Mouse (Mus musculus) heart, postnatal 4 days (tissue): ENCODE measurements around the gene Ppp1r1c. TPM values are rescaled to one million over a fixed set of nuclear protein-coding genes. Genes with fewer than 3 reads are reported as not detected.
"Not testable (repeated sequence)": the region's sequence is repeated elsewhere in the genome, so short reads cannot be mapped to it uniquely, and the experiment has no call there.

Experiments used
- DNase-seq: peaks from one replicate; pipeline ENCODE4 v3.0.0; 2021
- total RNA-seq, 2 experiments: library from RNA; stranded (reverse); gene quantifications; 2 replicates each; pipeline ENCODE4 v1.2.3; 2021

Gene Ppp1r1c
- total RNA-seq, 2 experiments from 2014 or later, result not detected

- no peak for DNase-seq
Observed at GRCm38 (mm10) chr2:79744164-79744563, 36.6 kb downstream of the Ppp1r1c start.

DNA sequence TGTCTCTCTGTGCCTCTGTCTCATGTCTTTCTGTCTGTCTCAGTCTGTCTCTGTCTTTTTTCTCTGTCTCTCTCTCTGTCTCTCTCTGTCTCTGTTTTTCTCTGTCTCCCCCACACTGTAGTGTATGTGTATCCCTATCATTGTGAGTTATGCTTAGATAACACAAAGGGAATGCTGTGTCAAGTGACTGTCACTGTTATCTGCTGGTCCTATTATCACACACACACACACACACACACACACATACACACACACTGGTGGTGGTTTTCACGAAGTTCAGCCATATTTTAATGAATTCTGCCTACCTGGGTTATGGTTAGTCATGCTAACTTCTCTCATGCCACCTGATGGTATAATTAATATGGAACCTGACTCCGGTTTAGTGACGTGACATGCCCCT lies 44.1 kb downstream of the Ppp1r1c start:
- no peak for DNase-seq

DNA sequence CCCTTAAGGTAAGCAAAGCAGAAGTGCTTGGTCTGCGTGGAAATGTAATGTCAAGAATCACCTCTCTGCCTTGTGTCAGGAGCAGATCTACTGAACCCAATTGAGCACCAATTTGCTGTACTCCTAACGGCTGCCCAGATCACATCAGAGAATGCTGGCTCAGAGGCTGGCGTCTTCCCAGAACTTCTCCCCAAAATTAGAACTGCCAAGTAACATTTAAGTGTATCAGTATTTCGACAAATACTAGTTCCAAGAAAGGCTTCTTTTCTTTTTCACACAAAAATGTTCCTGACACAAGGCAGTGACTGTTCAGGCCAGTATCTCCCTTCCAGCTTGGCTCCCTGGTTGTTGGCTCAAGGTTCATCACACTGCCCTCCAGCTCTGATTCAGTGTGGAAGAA lies 52.4 kb downstream of the Ppp1r1c start:
- peak; percentile 12 for DNase-seq

DNA sequence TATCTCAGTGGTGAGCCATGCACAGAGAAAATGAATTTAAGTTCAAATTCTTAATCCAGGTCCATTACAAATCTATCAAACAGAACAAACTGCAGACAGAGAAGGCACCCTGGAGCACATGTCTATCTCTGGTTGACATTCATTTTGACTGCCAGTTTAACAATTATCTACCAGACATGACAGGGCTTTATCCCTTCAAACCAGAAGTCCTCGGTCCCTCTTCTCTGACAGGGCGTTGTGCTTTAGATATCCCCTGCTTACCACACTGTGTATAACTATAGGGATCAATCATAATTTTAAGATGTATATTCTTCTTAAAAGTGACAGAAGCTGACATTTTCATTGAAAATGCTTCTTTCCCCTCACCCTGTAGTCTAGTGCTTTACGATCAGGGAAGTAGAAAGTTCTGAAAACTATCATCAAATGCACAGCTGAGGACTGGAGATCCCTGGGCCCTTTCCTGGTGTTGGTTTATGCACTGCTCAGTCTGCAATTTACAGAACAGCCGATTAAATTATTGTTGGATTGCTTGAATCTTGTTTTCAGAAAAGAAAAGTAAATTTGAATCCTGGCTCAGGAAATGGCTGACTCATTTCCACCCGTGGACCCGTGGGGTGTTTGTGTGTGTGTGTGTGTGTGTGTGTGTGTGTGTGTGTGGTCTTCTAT lies 55.3 kb downstream of the Ppp1r1c start:
- no peak for DNase-seq

DNA sequence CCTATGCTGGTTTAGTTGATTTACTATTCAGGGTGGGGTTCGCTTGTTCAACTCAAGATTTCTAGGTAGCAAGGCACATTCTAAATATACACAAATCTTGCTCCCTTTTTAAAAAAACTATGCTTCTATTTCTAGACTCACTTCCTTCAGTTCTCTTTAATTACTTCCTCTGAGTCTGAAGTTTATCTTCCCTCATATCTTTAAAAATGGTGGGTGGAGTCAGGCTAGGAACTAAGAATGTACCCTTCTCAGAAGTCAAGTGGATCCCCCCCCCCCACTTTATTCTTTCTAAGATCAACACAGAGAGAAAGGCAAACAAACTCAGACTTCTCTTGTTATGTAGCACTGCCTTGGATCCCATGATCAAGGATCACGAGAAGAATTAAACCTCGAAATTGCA lies 57.5 kb downstream of the Ppp1r1c start:
- no peak for DNase-seq

GRCm38 (mm10) chr2:79765723-79766122 lies 58.1 kb downstream of the Ppp1r1c start:
- DNase-seq, result no peak

DNA sequence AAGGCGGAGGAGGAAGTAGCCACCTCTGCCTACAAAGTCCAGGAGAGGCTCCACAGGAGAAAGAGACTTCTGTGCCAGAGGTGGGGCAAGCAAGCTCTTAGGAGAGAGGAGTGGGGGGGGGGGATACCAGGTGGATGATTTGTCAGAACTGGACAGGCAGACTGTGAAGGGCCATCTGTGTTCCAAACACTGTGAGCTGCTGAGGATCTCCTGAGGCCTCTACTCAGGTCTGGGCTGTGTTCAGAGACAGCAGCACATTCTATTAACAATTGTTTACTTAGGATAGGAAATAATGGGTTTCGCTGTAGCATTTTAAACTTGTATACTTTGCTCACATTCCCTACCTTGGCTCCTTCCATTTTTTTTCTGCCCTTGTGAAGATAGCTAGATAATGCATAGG lies 61.0 kb downstream of the Ppp1r1c start:
- no peak for DNase-seq

DNA sequence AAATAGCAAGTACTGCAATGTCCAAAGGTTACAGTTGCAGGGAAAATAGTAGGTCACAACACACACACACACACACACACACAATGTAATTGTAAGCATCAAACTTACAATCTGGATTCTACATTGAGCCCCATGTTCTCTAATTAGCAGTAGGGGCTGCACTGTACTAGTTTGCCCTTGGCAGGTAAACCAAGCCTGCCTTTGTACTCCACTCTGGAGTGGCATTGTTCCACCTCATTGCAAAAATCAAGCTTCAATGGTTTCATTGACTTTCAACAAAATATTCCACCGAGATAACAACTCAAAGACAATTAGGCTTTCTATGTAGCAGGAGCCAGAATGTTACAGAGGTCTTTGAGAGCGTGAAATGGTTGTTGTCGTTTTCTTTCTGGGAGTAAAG lies 62.7 kb downstream of the Ppp1r1c start:
- DNase-seq, result no peak

DNA sequence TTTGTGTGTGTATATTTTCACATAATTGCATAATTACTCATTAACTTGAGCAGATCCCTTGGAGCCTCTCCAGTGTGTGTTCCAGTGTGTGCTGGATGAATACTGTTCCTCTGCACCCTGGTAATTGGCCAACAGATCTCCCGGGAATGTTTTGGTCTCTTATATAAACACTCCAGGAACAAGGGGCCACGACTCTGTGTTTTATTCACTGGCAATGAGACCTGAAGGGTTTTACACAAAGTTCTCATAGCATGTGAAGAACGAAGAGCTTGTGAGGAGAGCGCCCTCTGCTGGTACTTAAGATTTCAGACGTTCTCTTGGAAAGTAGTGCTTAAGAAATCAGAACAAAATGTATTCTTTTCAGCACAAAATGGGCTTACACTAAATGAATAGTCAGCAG lies 66.8 kb downstream of the Ppp1r1c start:
- DNase-seq, result peak; percentile 78

- DNase-seq, result no peak
Observed at GRCm38 (mm10) chr2:79777801-79778200, 70.2 kb downstream of the Ppp1r1c start.

GRCm38 (mm10) chr2:79780772-79781171 lies 73.2 kb downstream of the Ppp1r1c start:
- DNase-seq, result no peak

DNA sequence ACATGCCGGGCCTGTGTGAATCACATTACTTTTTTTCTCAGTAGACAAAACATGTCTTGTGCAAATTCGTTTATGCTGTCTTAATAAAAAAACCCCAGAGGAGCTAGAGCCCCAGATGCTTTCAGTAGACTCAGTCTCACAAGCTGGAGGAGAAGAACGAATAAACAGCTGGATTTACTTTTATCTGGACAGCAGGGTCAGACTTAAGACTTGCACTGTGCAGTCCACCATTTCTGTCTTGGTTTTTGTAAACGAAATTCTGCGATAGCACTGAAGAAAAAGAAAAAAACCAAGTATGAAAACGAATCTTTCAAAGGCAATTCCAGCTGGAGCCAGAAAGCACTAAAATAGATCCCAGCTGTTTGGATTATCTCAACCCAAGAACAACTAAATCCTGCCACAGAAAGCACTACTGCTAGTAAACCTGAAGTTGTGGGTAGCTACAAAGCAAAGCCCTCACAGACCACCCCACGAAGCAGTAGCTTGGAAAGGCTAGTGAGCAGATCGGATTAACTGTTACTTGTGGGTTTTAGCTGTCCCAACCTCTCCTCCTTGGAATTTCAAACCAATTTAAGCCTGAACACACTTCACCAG lies 78.1 kb downstream of the Ppp1r1c start:
- no peak for DNase-seq

GRCm38 (mm10) chr2:79786467-79786866 lies 78.9 kb downstream of the Ppp1r1c start:
- DNase-seq, result no peak

GRCm38 (mm10) chr2:79793186-79793585 lies 85.6 kb downstream of the Ppp1r1c start:
- no peak for DNase-seq

DNA sequence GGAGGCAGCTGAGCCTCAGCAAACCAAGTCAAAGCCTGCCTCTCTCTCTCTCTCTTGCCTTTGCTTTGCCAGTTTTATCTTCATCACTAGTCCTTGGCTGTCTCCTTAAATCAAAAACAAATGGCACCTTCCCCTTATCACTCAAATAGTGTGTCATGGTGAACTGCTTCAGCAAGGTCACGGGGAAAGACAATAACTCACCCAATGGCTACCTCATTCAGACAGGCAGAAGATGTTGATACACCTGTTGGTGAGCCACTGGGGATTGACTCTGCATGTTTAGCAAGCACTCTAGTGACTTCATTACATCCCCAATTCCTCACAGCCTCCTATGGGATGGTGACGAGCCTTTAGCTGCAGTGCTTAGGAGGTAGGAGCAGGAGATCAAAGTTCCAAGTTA lies 89.9 kb downstream of the Ppp1r1c start:
- no peak for DNase-seq

DNA sequence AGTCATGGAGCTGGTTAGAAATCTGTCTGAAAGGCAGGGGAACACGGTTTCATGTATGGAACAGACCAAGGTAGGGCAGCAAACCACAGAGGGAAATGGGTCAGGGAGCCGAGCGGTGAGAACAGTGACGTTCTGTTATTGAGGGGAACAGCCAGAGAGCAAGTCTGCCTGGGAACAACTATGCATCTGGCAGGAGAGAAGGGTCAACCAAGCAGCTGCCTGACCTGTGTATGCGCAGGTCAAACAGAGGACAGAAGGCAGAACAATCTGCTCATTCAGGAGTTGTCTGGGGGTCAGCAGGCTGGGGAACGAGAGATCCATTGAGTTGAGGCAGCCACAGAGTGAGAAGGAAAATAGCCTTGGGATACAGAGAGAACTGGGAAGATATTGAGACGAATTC lies 91.0 kb downstream of the Ppp1r1c start:
- no peak for DNase-seq

DNA sequence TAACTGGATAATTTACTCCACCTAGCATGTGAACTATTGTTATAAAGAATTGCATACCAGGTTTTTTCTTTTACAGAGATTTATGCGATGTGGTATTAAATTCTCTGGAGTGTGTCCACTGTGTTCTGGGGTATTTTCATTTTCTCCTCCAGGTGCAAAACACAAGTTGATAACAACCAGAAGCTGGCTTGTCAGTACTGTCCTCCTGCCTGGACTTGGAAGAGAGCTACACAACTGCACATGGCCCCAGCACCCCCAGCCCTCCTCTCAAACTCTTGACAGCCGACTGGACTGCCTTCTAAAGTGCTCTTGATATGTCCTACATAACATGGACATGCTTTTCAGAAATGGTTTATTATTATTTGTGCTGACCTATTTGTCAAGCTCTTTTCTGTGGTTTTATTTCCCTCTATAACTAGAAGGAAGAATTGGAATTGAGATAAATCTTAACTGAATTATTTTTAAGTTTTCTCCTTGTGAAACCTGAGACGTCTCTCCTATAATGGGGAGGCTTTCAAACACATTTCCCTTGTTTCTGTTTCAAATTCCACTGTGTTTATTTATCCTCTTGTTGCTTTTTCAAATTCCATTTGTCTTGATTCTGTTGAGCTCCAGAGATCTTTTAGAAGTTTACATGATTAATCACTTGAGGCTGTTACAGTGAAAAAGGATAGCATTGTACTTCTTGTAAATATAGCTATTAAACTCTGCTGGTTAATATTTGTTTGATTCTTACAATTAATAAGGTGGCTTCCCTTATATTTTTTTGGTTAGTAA lies 108.3 kb downstream of the Ppp1r1c start:
- DNase-seq, result no peak

GRCm38 (mm10) chr2:79819543-79819942 lies 112.0 kb downstream of the Ppp1r1c start:
- DNase-seq, result no peak

GRCm38 (mm10) chr2:79825853-79826252 lies 118.3 kb downstream of the Ppp1r1c start:
- DNase-seq, result no peak

- DNase-seq, result no peak
Observed at GRCm38 (mm10) chr2:79839090-79839489, 131.5 kb downstream of the Ppp1r1c start.

DNA sequence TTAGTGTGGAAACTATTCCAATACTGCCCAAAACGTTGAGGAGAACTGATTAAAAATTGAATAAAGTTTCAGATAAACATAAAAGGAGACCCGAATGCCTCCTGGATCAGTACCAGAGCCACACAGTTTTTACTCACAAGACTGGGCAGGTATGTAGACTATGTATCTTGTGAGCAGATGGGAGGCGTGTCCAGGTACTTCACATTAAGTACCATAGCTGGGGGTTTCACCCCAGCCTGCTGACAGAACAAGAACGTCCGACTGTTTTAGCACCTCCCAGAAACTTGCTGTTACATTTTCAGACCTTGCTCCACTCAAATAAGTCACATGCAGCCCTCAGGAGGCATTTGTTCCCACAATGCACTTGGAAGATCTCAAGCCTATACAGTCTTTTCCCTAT lies 131.9 kb downstream of the Ppp1r1c start:
- no peak for DNase-seq

GRCm38 (mm10) chr2:79847396-79847795 lies 139.8 kb downstream of the Ppp1r1c start:
- DNase-seq, result not testable (repeated sequence)

DNA sequence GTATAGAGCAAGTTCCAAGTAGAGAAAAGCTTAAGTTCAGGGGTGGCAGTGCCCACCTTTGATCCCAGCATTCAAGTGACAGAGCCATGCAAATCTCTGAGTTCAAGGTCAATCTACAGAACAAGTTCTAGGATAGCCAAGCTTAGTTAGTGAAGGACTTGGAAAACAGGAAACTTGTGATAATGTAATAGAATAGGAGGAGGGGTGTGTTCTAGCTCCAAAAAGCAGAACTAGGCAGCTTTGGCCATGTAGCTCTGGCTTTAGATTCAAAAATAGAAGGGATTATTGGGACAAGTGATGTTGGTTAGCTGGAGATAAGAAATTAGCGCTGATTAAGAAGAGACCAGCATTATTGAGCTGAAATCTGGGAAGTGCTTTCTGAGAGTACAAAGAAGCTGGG lies 149.3 kb downstream of the Ppp1r1c start:
- DNase-seq, result no peak
